Mouse (Mus musculus) right cerebral cortex, adult 2 months (tissue): Measurements from ENCODE around the gene A4gnt.
"Not testable (repeated sequence)": the region's sequence is repeated elsewhere in the genome, so short reads cannot be mapped to it uniquely, and the experiment has no call there.

Source experiments
- DNase-seq, 2 experiments: peaks; one replicate each; pipeline ENCODE4 v3.0.0; 2021 to 2022; ENCODE audit warnings: low spot score in 2 of 2

A4gnt gene

DNA sequence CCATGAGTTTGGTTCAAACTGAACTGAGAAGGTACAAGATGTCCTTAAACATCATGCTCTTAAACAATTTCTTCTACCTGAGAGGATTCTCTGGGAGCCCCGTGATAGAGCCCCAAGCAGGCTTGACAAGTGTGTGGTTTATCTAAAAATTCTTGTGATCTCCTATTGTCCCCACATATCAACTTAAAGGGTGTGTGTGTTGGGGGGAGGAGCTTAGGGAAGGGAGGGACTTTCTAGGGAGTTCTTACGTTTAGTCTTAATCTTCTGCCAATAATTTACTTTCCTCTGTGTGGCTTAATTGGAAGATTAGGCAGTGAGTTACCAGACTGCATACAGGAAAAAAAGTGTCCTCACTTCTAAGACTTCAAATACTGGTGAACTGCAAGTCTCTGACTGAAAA, at the start of gene A4gnt:
A4gnt (plus strand) TSS at position 301 of the 400 bp plus-strand sequence.
- no peak for DNase-seq

DNA sequence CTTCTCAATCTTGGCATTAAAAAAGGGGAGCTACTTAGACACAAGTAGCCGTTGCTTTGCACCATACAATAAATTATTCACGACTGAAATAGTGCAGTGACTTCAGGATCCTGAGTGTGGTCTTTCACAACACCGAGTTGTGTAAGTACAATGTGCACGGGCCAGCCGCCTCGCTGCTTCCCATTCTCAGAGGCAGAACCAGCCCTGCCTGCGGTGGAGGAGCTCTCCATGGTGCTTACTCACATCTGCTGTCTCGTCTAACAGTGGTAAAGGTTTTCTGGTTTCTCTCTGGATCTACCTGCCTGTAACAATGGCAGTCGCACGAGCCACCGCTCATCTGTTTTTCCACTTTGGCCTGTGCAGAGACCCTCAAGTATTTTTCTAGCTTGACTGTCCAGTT, 48.6 kb upstream of the A4gnt start:
- peak in 1 of 2 experiments; percentile 13 for DNase-seq

DNA sequence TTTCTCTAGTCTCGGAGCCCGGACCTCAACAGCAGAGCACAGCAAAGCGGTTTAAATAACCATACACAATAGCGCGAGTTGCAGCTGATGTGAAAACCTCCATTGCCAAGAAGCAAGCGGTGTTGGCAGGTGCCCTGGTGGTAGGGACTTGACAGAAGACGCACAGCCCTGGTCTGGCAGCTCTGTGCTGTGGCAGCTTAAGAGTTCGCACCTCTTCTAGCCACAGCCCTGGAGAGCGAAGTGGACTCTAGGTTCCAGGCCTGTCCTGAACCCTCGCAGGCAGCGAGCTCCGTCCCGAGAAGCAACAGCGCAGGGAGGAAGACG, 44.3 kb upstream of the A4gnt start:
- DNase-seq = peak in 1 of 2 experiments; percentile 14

- DNase-seq = peak; percentile 89 to 93
These were observed 43.8 kb upstream of the A4gnt start, which contains the start of gene Armc8 for GRCm38 (mm10) chr9:99568347-99569070. TSS of gene Armc8 (minus strand) at chr9:99568899.

DNA sequence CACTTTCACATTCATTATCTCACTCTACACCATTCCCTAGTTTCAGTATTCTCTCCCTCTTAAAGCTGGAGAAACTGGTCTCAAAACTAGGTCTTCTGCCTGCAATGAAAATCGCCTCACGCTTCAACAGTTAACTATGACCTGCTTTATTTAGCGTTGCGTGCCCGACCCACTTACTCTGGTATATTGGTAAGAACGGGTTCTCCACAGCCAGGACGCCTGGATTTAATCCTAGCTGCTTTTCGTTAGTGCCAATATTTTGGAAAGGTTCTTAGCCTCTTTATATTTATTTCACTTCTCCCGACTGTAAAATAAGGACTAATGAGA, 43.3 kb upstream of the A4gnt start:
- no peak for DNase-seq

DNA sequence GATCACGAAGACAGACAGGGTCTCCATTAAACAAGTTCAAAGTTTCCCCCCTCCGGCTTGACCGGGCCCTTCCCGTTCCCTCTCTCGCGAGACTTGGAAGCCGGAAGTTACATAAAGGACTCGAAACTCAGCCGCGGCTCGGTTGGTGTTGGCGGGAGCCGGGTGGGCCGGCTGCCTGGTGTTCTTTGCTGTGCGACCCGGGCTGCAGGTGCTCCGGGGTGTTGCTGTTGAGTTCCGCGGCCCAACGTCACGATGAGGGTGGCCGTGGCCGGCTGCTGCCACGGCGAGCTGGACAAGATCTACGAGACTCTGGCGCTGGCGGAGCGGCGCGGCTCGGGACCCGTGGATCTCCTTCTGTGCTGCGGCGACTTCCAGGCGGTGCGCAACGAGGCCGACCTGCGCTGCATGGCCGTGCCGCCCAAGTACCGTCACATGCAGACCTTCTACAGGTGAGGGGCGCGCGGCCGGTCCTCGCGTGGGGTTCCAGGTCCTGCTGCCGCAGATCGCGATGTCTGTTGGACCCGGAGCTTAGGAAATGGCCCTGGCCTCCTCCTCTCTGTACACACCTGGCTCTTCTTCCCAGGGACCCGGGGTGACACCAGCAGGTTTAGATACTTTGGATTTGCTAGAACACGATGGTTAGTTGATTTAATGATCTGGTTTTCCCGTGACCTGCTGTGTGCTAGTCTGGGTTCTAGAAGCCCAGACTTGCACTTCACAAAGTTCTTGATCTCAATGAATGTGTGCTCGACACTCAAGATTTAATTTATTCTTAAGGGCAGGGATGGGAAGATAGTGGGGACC, 36.4 kb upstream of the A4gnt start, which contains the start of gene Dbr1:
Dbr1 (plus strand) TSS at position 123 of the 804 bp plus-strand sequence.
- DNase-seq = peak; percentile 92 to 93

- DNase-seq = peak in 1 of 2 experiments; percentile 44
These were observed 31.6 kb upstream of the A4gnt start for GRCm38 (mm10) chr9:99580655-99581054.

GRCm38 (mm10) chr9:99587505-99588202, 24.6 kb upstream of the A4gnt start:
- DNase-seq = peak; percentile 38 to 64

DNA sequence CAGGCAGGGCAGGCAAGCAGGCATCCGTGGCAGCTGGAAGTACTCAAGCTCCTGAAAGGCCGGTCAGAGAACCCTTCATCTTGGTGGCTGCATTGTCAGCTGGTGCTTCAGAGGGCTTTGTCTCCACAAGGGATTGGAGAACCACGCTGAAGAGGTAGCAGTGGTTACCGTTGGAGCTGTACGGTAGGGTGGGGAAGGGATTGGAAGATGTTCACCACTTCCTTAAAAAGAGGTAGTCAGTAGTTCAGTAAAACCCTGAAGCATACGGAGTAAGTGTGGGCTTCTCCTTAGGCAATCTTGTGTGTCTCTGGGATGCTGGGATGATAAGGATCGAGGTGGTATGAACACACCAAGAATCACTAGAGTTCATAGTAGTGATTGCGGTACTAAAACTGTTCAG, 21.2 kb upstream of the A4gnt start:
- DNase-seq = no peak

GRCm38 (mm10) chr9:99599127-99599526, 13.2 kb upstream of the A4gnt start:
- not testable (repeated sequence) for DNase-seq

DNA sequence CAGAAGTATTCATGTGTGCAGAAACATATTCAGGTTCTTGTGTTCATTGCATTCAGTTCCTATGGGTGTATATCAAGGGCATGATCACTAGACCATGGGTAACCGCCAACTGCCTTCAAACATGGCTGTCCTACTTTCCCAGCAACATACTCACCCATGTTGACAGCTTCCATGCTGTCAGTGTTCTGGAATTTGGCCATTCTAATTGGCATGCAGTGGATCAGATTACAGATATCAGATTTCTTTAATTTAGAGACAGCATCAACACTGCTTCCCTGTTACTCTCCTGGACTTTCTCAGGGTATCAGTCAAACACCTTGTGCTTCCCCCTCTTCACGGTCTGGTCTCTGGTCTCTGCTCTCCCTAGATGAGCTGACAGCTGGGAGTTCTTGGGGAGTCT, 8.7 kb upstream of the A4gnt start:
- DNase-seq = no peak

GRCm38 (mm10) chr9:99619688-99620087, 7.4 kb downstream of the A4gnt start:
- peak; percentile 24 to 40 for DNase-seq

DNA sequence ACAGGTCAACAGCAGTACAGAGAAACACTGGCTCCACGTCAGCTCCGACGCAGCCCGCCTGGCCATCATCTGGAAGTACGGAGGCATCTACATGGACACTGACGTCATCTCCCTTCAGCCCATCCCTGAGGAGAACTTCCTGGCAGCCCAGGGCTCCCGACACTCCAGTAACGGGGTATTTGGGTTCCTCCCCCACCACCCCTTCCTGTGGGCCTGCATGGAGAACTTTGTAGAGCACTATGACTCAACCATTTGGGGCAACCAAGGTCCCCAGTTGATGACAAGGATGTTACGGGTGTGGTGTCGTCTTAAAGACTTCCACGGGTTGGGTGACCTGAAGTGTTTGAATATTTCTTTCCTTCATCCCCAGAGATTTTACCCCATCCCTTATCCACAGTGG, 7.9 kb downstream of the A4gnt start:
- DNase-seq = no peak

- DNase-seq = no peak
These were observed 9.7 kb downstream of the A4gnt start for GRCm38 (mm10) chr9:99622034-99622433.

DNA sequence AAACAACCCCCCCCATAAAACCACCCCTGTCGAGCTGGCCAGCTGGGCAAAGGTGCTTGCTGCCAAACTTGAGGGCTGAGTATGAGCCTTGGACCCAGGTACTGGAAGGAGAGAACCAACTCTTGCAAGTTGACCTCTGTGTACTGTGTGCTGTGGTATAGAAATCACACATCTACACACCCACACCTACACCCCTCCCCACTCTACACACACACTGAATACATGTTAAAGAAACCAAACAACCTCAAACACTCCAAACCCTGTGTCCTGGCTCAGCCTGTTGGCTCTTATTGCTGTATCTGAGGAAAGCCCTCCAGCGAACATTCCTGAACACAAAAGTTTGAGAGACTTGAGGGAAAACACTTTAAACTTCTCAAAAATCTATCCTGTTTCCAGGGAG, 10.7 kb downstream of the A4gnt start:
- DNase-seq = no peak

DNA sequence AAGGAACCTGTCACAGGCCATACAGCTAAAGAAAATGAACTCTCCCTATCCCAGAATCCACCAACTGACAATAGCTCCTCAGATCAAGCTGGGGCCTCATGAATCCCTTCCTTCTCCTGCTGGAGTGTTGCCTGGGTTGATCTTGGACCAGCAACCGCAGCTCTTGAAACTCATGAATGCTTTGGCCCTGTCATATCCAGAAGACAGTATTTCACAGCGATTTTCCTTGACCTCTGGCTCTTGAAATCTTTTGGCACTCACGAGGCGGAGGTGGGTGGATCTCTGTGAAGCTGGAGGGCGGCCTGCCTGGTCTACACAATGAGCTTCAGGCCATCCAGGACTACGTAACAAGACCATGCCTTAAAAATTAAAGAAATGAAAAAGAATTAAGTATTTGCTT, 11.8 kb downstream of the A4gnt start:
- no peak for DNase-seq

- no peak for DNase-seq
These were observed 16.3 kb downstream of the A4gnt start for GRCm38 (mm10) chr9:99628581-99628980.

DNA sequence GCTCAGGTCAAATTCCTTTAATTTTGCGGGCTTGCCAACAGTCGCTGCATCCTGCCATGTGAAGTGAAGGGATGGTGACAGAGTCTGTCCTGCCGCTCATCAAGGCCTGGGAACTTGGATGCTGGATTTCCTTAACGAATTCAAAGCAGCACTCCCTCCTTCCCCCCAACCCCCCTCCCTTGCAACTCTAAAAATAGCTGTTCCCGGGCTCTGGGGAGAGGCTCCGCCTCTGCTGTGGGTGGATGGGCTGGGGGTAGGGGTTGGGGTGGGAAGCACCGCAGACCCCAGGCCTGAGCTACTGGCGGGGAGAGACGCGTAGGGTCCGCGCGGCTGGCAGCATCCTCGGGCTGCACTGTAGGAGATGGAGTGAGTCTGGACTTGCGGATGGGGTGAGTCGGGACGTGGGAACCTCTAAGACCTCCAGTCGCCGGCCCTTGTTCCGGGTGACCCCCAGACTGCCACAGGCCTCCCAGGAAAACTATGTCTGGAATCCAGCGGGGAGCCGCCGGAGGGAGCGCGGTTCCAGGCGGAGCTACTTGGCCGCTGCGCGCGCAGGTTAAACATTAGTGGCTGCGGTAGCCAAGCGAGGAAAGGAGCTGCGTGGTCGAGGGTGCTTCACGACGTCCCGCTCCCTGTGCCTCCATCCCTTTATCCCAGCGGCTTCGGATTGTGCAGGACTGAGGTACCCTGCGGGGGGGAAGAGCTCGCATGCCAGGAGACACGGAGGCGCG, 17.1 kb downstream of the A4gnt start, which contains the start of gene Dzip1l:
Dzip1l (plus strand) TSS at position 216 of the 731 bp plus-strand sequence.
- DNase-seq = peak; percentile 73 to 80

GRCm38 (mm10) chr9:99630071-99630470, 17.8 kb downstream of the A4gnt start:
- DNase-seq = no peak

- peak; percentile 11 to 17 for DNase-seq
These were observed 18.3 kb downstream of the A4gnt start for GRCm38 (mm10) chr9:99630528-99631125.

DNA sequence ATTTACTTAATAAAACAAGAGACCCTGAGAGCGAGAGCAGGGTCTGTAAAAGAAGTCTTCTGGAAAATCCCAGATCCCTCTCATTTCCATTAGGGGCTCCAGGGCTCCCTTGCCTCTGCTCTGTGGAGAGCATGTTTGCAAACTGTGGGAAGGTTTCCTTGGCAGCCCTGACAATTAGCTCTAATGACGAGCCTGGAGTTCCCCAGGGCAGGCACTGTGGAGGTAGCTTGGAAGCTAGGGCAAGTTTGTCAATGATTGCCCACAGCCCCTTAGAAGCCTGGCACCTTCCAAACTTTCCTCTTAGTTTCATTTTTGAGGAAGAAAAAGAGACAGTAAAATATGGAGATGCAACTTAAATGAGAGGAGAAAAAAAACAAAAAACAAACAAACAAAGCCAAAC, 19.5 kb downstream of the A4gnt start:
- peak in 1 of 2 experiments; percentile 10 for DNase-seq
